Mouse (Mus musculus): Measurements from ENCODE around the gene Zfp850.

DNA sequence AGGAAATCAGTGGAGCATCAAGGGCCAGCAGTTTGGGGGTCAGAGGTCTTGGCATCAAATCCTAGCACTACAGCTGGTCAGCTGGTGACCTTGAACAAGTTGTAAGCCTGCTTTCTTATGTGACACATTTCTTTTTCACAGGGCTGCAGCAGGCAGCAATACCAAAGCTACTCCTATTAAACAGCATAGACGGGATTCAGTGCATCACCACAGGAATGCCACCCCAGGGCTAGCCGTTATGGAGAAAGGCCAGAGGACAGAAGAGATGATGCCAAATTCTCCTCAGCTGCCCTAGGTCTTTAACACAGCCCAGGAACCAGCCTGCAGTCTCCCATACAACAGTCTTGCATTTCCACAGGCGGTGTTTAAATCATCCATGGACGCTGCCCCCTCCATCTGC lies 30.6 kb upstream of the Zfp850 start:
- TF ChIP-seq GATA1 (IDR thresholded peaks at IDR 0.05; ENCODE audit: borderline replicate concordance, low read length) (no peak), FLI1 (IDR thresholded peaks at IDR 0.05; ENCODE audit: low read length) (no peak)

All from megakaryocyte, embryonic 14.5 days (primary cell).